8 mouse cellular contexts compared by ENCODE assay signal in genomic region chr16:37109285-37109684, GRCm38 (mm10).
DNase-seq lines count a peak whose midpoint lies in the region; ATAC-seq lines count a peak whose summit lies in the region.
"Had no signal": no experiment of that assay in that cellular context is flagged by ENCODE, and none has a peak within 500 bp of the region (broad histone marks: within the 10 kb centered on the region; RNA-seq: fewer than 3 reads in every experiment).

No protein-coding gene starts in this region.

- 47% methylated on average over 3 of the region's 3 CpGs for WGBS in midbrain, embryonic 12.5 days

- intact Hi-C loops in heart, postnatal 36 days (cut with DNase I): loop anchor here (1.0 to 10.0 kb wide), 3 partner anchors 574 to 838 kb away; no protein-coding TSS in a partner anchor

- no peak overlapping the region for H3K27ac ChIP-seq in midbrain, embryonic 12.5 days (replicated peaks)

- H3K9ac ChIP-seq in midbrain, embryonic 12.5 days (replicated peaks): no peak overlapping the region

- ATAC-seq in midbrain, embryonic 12.5 days (ENCODE audit: low FRiP score, low read depth): peak; percentile 81

- H3K4me3 ChIP-seq in midbrain, embryonic 12.5 days: no peak overlapping the region

- peak; percentile 75 for DNase-seq in ES-CJ7 (ENCODE audit: low read depth, low spot score)
- peak; percentile 54 to 85 for DNase-seq in adrenal gland, adult (ENCODE audit: inconsistent age in 2 of 2, low spot score in 1 of 2)
- DNase-seq in embryo, embryonic 11.5 days (ENCODE audit: low read depth, low spot score): peak; percentile 48
- DNase-seq in heart, postnatal 36 days: peak; percentile 4 to 9
- DNase-seq in layer of hippocampus, adult 9-10 months (ENCODE audit: low spot score): peak; percentile 27
- DNase-seq in testis, postnatal 10 days (ENCODE audit: low spot score): peak; percentile 53

- H3K36me3 ChIP-seq in midbrain, embryonic 12.5 days: no peaks in the 10 kb centered on the region

- no peaks in the 10 kb centered on the region for H3K4me1 ChIP-seq in midbrain, embryonic 12.5 days

- no peaks in the 10 kb centered on the region for H3K9me3 ChIP-seq in midbrain, embryonic 12.5 days
- H3K9me3 ChIP-seq: megakaryocyte, embryonic 14.5 days had no signal

- no peak overlapping the region for H3K4me2 ChIP-seq in midbrain, embryonic 12.5 days (replicated peaks)

- H3K27me3 ChIP-seq in midbrain, embryonic 12.5 days: no peaks in the 10 kb centered on the region
- H3K27me3 ChIP-seq: megakaryocyte, embryonic 14.5 days had no signal

Comparison
In these comparisons a context has a peak if more than half of its experiments do, and no peak if none do; other contexts are left out.
1. DNase-seq: peak in every context shown above with its lines; median percentile 75 in ES-CJ7; 70 in adrenal gland, adult; 53 in testis, postnatal 10 days; 48 in embryo, embryonic 11.5 days; 27 in layer of hippocampus, adult 9-10 months; 6 in heart, postnatal 36 days.